Mouse (Mus musculus): ENCODE data around the gene Eif2b4. TPM values are rescaled to one million over a fixed set of nuclear protein-coding genes. Genes with fewer than 3 reads are reported as not detected.
A peak's percentile ranks its signal among the peaks of the same experiment; 100 is the strongest.

Gene Eif2b4
- total RNA-seq, 2 experiments from 2014 or later, result 39.0 to 39.5 TPM

DNA sequence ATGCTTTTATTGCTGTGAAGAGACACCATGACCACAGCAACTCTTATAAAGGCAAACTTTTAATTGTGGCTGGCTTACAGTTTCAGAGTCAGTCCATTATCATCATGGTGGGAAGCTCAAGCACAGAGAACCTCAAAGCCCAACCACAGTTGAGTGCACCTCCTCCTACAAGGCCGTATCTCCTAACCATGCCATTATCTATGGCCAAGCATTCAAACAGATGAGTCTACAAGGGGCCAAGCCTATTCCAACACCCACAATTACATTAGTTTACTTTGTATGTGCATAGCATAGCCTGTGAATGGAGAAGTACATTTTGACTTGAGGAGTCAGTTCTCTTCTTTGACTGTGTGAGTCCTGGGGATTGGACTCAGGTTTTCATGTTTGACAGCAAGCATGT lies 28.4 kb downstream of the Eif2b4 start:
- DNase-seq (ENCODE audit: low spot score in 2 of 2), result no peak

DNA sequence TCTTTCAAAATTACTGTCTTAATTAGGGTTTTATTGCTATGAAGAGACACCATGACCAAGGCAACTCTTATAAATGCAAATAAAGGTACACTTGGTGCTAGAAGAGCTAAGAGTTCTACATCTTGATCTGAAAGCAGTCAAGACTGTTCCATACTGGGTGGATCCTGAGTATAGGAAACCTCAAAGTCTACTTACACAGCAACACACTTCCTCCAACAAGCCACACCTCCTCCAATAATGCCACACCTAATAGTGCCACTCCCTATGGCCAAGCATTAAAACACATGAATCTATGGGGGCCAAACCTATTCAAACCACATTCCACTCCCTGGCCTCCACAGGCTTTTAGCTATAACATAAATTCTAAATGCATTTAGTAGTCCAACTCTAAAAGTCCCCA lies 30.8 kb downstream of the Eif2b4 start:
- no peak for DNase-seq (ENCODE audit: low spot score in 2 of 2)

DNA sequence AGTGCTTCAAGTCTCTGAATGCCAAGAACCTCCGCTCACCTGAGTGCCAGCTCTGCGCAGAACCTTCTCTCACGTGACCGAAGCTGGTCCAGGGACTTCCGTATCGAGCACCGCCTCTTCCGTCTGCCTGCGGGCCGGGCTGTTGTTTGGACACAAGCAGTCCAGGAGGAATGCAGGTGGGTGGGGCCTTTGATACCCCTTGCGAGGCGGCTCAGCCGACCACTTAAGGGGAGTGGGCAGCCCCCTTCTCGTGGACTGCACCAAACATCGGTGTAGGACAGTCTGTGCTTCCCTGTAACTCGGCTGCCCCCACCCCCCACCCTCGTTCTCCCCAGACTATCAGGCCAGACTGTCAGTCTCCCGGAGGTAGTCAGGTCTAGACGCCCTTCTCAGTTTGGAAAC lies 39.1 kb downstream of the Eif2b4 start, which contains the start of gene Mpv17:
Gene Mpv17 (minus strand): TSS at position 100 of the 402 bp plus-strand sequence.
- peak; percentile 75 to 88 for DNase-seq (ENCODE audit: low spot score in 2 of 2)

DNA sequence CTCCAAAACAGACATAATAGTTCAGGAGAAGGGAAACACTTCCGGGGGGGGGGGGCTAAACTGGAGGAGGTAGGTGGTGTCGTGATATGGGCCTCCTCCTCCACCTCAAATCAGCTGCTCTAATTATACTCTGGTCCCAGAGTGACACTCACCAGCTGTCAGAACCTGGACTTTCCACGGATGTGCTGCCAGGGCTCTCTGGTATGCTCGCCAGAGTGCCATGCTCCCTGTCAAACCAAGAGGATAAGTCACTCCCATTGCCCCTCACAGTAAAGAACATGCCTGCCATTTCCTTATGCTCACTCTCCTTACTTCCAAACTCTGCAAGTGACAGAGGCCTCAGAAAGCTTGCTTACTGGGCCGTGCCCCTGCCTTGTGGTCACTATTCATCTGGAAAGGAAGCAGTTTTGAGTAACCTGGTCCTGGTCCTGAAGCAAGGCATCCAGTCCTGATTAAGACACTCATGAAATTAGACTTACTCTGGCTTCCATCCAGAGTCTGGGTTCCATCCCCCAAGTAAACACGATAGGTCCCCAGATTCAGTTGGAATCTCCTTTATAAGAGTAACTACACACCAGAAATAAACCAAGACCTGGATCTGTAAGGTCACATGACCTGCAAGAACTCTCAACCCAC lies 39.6 kb downstream of the Eif2b4 start:
- DNase-seq (ENCODE audit: low spot score in 2 of 2), result no peak

DNA sequence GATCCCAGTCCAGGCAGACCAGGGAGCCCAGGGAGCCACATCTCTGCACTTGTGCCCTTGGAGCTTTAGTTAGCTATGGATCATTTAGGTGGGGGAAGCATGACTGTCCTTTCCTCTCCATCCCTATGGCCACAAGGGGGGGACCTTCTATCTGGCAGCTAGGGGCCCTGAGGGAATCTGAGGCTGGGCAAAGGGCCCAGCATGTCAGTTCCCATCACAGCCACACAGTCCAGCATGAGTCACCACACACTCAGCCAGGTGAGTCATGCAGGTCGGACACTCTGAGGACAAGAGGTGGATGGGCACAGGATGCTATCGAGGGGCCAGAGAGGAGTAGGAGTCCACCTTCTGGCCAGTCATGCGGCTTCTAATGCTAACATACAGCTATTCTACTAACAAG lies 41.5 kb downstream of the Eif2b4 start:
- no peak for DNase-seq (ENCODE audit: low spot score in 2 of 2)

DNA sequence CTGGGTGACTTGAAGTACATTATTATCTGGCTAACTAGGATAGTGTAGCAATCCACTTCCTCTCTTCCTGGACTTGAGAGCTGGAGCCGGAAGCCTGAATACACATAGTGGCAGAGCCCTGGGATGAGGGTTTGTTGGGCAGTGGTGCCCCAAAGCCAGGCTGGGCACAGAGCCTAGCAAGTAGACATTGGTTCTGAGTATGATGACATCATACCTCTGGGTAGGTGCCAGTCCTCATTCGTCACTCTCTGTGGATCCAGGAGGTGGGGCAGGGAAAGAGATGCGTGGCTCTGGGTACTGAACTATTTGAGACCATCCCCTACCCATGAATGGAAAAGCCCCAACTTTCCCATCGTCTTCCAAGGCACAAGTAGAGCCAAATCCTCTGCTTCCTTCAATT lies 43.4 kb downstream of the Eif2b4 start:
- no peak for DNase-seq (ENCODE audit: low spot score in 2 of 2)

DNA sequence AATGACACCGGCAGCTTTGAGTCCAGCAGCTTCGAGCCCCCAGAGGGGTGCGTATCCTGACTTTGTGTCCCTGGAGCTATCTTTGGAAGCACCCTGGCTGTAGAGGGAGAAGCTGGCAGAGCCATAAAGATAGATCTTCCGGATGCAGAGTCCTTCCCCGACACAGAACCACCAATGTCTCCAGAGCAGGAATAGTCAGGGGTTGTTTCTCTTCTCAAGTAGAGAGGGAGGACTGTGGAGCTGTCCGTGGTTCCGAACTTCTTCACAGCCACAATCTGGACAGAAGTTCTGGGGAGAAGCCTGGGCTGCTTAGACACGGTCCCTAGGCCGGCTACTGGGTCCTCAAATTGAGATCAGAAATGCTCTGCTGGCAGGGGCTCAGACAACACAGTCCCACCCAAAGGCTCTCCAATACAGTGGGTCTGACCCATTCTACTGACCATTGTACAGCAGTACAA lies 54.2 kb downstream of the Eif2b4 start:
- no peak for DNase-seq (ENCODE audit: low spot score in 2 of 2)

DNA sequence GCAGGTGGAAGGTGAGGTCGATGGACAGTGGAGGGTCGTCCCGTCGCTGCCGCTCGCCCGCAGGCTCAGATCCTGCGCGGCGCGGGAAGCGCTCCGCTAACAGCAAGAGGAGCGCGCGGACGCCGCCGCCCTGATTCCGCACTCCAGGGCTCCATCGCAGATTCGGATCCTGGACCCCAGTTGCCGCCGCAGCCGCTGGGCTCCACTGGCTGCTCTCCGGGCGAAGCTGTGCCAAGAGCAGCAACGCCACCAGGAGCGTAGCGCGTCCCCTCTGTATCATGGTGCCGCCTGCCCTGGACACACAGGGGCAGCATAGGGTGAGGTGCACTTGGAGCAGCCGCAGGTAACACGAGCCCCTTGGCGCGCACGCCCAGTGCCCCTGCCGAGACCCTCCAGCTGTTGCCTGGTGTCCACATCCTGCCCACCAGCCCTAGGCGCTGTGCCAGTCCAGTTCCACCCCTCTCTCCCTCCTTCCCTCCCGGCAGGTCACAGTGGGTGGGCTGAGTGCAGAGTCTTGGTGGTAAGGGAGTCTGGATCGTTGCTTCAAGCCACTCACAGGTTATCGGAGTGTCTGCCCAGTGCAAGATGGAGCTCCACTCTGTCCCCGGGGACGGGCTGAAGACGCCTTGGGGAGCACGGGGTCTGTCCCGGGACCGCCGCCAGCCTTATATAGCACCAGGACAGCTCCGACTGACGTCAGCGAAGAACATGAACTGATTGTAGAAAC lies 54.8 kb downstream of the Eif2b4 start, which contains the start of gene Ucn:
Gene Ucn (minus strand): TSS at position 589 of the 727 bp plus-strand sequence.
- DNase-seq (ENCODE audit: low spot score in 2 of 2), result no peak

DNA sequence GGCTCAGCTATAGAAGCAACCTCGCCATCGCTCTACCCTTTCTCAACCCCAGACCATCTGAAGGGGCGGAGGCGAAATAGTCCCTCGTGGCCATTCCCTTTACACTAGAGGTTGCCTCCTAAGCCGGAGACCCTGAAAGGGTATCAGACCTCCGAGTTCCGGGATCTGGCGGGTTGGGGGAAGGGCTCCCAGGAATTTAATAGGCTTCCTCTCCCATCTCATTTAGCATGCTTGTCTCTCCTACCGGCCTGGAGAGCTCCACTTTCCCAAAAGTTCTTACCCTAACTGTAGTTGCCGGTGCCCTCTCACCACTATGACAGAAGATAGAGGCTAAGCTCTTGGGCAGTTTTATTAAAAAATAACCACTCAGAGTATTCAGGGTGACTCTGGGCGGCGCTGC lies 55.6 kb downstream of the Eif2b4 start:
- DNase-seq (ENCODE audit: low spot score in 2 of 2), result no peak

Other genes starting within 250 kb of the Eif2b4 start
- gene Cgref1, start 247.8 kb downstream of the Eif2b4 start, total RNA-seq (2021), result 10 to 100 TPM; 15.0 to 16.2 TPM
- 100 to 1,000 TPM; 119 to 125 TPM for gene Preb, start 233.1 kb downstream of the Eif2b4 start, total RNA-seq (2021)
- under 1 TPM; 0.12 to 0.30 TPM for gene Tcf23, start 224.8 kb downstream of the Eif2b4 start, total RNA-seq (2021)
- gene Atraid, start 145.1 kb downstream of the Eif2b4 start, total RNA-seq (2021), result 10 to 100 TPM; 68.1 to 70.0 TPM
- gene Slc5a6, start 144.5 kb downstream of the Eif2b4 start, total RNA-seq (2021), result 10 to 100 TPM; 14.9 to 17.6 TPM
- gene Cad, start 138.7 kb downstream of the Eif2b4 start, total RNA-seq (2021), result 10 to 100 TPM; 20.0 to 20.9 TPM
- not detected for gene Dnajc5g, start 87.1 kb downstream of the Eif2b4 start, total RNA-seq (2021)
- gene Slc30a3, start 85.2 kb downstream of the Eif2b4 start, total RNA-seq (2021), result 10 to 100 TPM; 84.1 to 93.8 TPM
- gene Trim54, start 76.7 kb downstream of the Eif2b4 start, total RNA-seq (2021), result not detected
- gene Ucn, start 54.6 kb downstream of the Eif2b4 start, total RNA-seq (2021), result not detected
- 10 to 100 TPM; 57.4 to 61.8 TPM for gene Mpv17, start 39.2 kb downstream of the Eif2b4 start, total RNA-seq (2021)
- gene Gm29609, start 13.5 kb downstream of the Eif2b4 start, total RNA-seq (2021), result 1 to 10 TPM; 3.6 to 3.8 TPM
- 10 to 100 TPM; 57.7 to 60.9 TPM for gene Gtf3c2, start 13.3 kb downstream of the Eif2b4 start, total RNA-seq (2021)
- 10 to 100 TPM; 75.2 to 81.6 TPM for gene Snx17, start 203 bp downstream of the Eif2b4 start, total RNA-seq (2021)
- gene Zfp513, start 8.9 kb upstream of the Eif2b4 start, total RNA-seq (2021), result 10 to 100 TPM; 27.1 to 28.2 TPM
- gene Ppm1g, start 27.3 kb upstream of the Eif2b4 start, total RNA-seq (2021), result 10 to 100 TPM; 69.6 to 73.3 TPM
- 10 to 100 TPM; 83.8 to 86.3 TPM for gene Nrbp1, start 47.4 kb upstream of the Eif2b4 start, total RNA-seq (2021)
- not detected for gene Gm9970, start 47.8 kb upstream of the Eif2b4 start, total RNA-seq (2021)
- gene Krtcap3, start 58.3 kb upstream of the Eif2b4 start, total RNA-seq (2021), result 1 to 10 TPM; 2.2 to 4.0 TPM
- 10 to 100 TPM; 79.3 to 86.3 TPM for gene Ift172, start 97.7 kb upstream of the Eif2b4 start, total RNA-seq (2021)
- 100 to 1,000 TPM; 159 to 188 TPM for gene Fndc4, start 102.7 kb upstream of the Eif2b4 start, total RNA-seq (2021)
- not detected for gene Gckr, start 104.0 kb upstream of the Eif2b4 start, total RNA-seq (2021)

All from layer of hippocampus, adult 18-20 months (tissue).